Mouse (Mus musculus) brain, embryonic 14.5 days (tissue): ENCODE data around the gene Endod1.

Experiments
- CTCF ChIP-seq: fragments of 200-500 bp; IDR thresholded peaks from 2 replicates; pipeline ENCODE4 v1.5.1; 2012; ENCODE audit warnings: inconsistent platforms, mild to moderate bottlenecking, moderate library complexity, borderline replicate concordance; ENCODE audit not compliant: insufficient read depth, insufficient read length; ENCODE audit errors: extremely low read depth
- POLR2A ChIP-seq: fragments of 200-500 bp; IDR thresholded peaks from 2 replicates; pipeline ENCODE4 v1.6.1; 2012; ENCODE audit warnings: mild to moderate bottlenecking, inconsistent platforms, borderline replicate concordance; ENCODE audit not compliant: poor library complexity, insufficient read depth, insufficient read length, severe bottlenecking; ENCODE audit errors: extremely low read depth

DNA sequence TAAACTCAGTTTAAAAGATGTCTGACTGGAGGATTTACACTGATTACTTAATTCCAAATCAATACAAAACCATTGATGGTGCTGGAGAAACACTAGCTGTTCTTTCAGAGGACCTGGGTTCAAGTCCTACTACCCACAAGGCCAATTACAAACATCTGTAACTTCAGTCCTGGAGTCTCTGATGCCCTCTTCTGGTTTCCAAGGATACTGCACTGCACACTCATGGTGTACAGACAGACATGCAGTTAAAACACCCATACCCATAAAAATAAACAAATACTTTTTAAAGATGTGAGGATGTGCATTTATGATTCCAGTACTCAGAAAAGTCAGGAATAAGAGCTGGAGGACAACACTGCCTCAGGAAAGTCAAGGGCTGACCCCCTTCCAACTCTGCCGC, 6.7 kb upstream of the Endod1 start:
- TF ChIP-seq CTCF, result peak; percentile 31; the same call in 1 of the 2 replicates
- no peak for TF ChIP-seq POLR2A
